Mouse (Mus musculus) CH12.LX (cell line): ENCODE results near the gene Adamts15. TPM values are rescaled to one million over a fixed set of nuclear protein-coding genes. Genes with fewer than 3 reads are reported as not detected.

ENCODE experiments used
- DNase-seq: peaks from one replicate; pipeline ENCODE4 v3.0.0-alpha.2; 2013; ENCODE audit errors: extremely low read depth
- H3K27ac ChIP-seq: 2 replicates; pipeline ENCODE4 v1.5.1; 2012; ENCODE audit warnings: low read depth, mild to moderate bottlenecking, control low read depth, moderate library complexity; ENCODE audit not compliant: insufficient read depth
- H3K27me3 ChIP-seq: replicated peaks from 2 replicates; pipeline ENCODE3; 2012; ENCODE audit warnings: inconsistent platforms
- H3K36me3 ChIP-seq, 2 experiments: replicated peaks in 1 of 2; 2 replicates each; pipeline versions ENCODE3 to v1.6.1; 2012; ENCODE audit warnings: inconsistent platforms in 1 of 2, low read length in 1 of 2, mild to moderate bottlenecking in 1 of 2, mixed read lengths in 1 of 2, moderate library complexity in 1 of 2; ENCODE audit not compliant: control insufficient read depth in 1 of 2, insufficient read depth in 1 of 2
- H3K4me1 ChIP-seq, 2 experiments: 2 replicates each; pipeline ENCODE4 v1.6.1; 2012; ENCODE audit warnings: inconsistent platforms in 1 of 2, moderate library complexity in 1 of 2; ENCODE audit not compliant: insufficient read depth in 2 of 2, control insufficient read depth in 1 of 2
- H3K4me2 ChIP-seq: 2 replicates; pipeline ENCODE4 v1.6.1; 2012; ENCODE audit warnings: low read depth, mild to moderate bottlenecking, control low read depth; ENCODE audit not compliant: poor library complexity, insufficient read depth, severe bottlenecking
- H3K4me3 ChIP-seq, 3 experiments: fragments of 150-350 bp in 1 of 3; sonication (generic) in 1 of 3; replicated peaks in 1 of 3; 2 replicates each; pipeline versions ENCODE3 to v1.5.1; 2011 to 2012; ENCODE audit warnings: low read depth in 2 of 3, low read length in 2 of 3, mild to moderate bottlenecking in 2 of 3, moderate library complexity in 2 of 3, control low read depth in 1 of 3, improper control_type of control experiment in 1 of 3, inconsistent platforms in 1 of 3, mixed read lengths in 1 of 3; ENCODE audit not compliant: poor library complexity in 1 of 3
- H3K79me2 ChIP-seq: replicated peaks from 2 replicates; pipeline ENCODE4 v1.6.1; 2012; ENCODE audit warnings: mild to moderate bottlenecking, moderate library complexity; ENCODE audit not compliant: control insufficient read depth, poor library complexity, insufficient read depth, severe bottlenecking; ENCODE audit errors: extremely low read depth
- H3K9ac ChIP-seq: 2 replicates; pipeline ENCODE4 v1.6.1; 2012; ENCODE audit warnings: low read depth, mild to moderate bottlenecking, control low read depth, moderate library complexity; ENCODE audit not compliant: insufficient read depth
- H3K9me3 ChIP-seq: replicated peaks from 2 replicates; pipeline ENCODE3; 2012; ENCODE audit warnings: low read length, inconsistent platforms, mixed read lengths
- BHLHE40 ChIP-seq: IDR thresholded peaks from 2 replicates; pipeline ENCODE4 v1.6.1; 2011; ENCODE audit warnings: mild to moderate bottlenecking, low read depth, low read length, improper control_type of control experiment
- ETS1 ChIP-seq: conservative IDR thresholded peaks from 2 replicates; pipeline ENCODE4 v1.6.1; 2012; ENCODE audit warnings: low read depth, mild to moderate bottlenecking, inconsistent platforms, low read length, improper control_type of control experiment, moderate library complexity
- GABPA ChIP-seq: IDR thresholded peaks from 2 replicates; pipeline ENCODE4 v1.6.1; 2012; ENCODE audit warnings: low read depth, low read length, improper control_type of control experiment, inconsistent platforms; ENCODE audit not compliant: insufficient replicate concordance
- KAT2A ChIP-seq: IDR thresholded peaks from 2 replicates; pipeline ENCODE4 v1.6.1; 2012; ENCODE audit warnings: low read length, improper control_type of control experiment, inconsistent platforms; ENCODE audit not compliant: insufficient replicate concordance
- MXI1 ChIP-seq: IDR thresholded peaks from 2 replicates; pipeline ENCODE4 v1.6.1; 2011; ENCODE audit warnings: mild to moderate bottlenecking, low read depth, low read length, improper control_type of control experiment
- NELFE ChIP-seq: IDR thresholded peaks from 2 replicates; pipeline ENCODE4 v1.6.1; 2011; ENCODE audit warnings: low read depth, low read length, improper control_type of control experiment
- PAX5 ChIP-seq: IDR thresholded peaks from 2 replicates; pipeline ENCODE4 v1.6.1; 2012; ENCODE audit warnings: low read length, inconsistent platforms, mixed read lengths
- RCOR1 ChIP-seq: conservative IDR thresholded peaks from 2 replicates; pipeline ENCODE4 v1.6.1; 2012; ENCODE audit warnings: low read depth, mild to moderate bottlenecking, inconsistent platforms, low read length, improper control_type of control experiment
- SIN3A ChIP-seq: IDR thresholded peaks from 2 replicates; pipeline ENCODE4 v1.6.1; 2012; ENCODE audit warnings: low read length, improper control_type of control experiment, inconsistent platforms
- SMC3 ChIP-seq: IDR thresholded peaks from 2 replicates; pipeline ENCODE4 v1.6.1; 2011; ENCODE audit warnings: low read depth, low read length, improper control_type of control experiment
- USF2 ChIP-seq: conservative IDR thresholded peaks from 2 replicates; pipeline ENCODE4 v1.6.1; 2011; ENCODE audit warnings: low read depth, low read length, improper control_type of control experiment
- ZNF384 ChIP-seq: IDR thresholded peaks from 2 replicates; pipeline ENCODE4 v1.6.1; 2012; ENCODE audit warnings: low read depth, low read length, improper control_type of control experiment, inconsistent platforms
- dilution Hi-C: fragments of 300-500 bp; cut with MboI; formaldehyde crosslinking; loops from 2 replicates; pipeline ENCODE4 v1.14.3; 2020; ENCODE audit warnings: low sequenced_read_pairs; ENCODE audit not compliant: extremely low pct_unique_long_range_greater_than_20kb, extremely low pct_ligation_motif_present
- in situ Hi-C: fragments of 300-500 bp; cut with MboI; formaldehyde crosslinking; loops from 3 replicates; pipeline ENCODE4 v1.14.3; 2019; ENCODE audit warnings: low sequenced_read_pairs, low pct_ligation_motif_present, low pct_unique_long_range_greater_than_20kb, mixed read lengths
- polyA plus RNA-seq: library from polyadenylated mRNA; unstranded; fragments of >175 nt; gene quantifications from 2 replicates; pipeline ENCODE4 v1.2.1, GENCODE M21; 2012; ENCODE audit warnings: low read depth; ENCODE audit not compliant: insufficient read length
- total RNA-seq, 2 experiments: library from RNA; depleted of rRNA; stranded (reverse); fragments of 300-350 nt in 1 of 2; fragments of >200 nt in 1 of 2; gene quantifications; 2 replicates each; pipeline ENCODE4 v1.2.3; 2012 to 2014

Adamts15 gene
- total and polyA plus RNA-seq, 3 experiments, result not detected

DNA sequence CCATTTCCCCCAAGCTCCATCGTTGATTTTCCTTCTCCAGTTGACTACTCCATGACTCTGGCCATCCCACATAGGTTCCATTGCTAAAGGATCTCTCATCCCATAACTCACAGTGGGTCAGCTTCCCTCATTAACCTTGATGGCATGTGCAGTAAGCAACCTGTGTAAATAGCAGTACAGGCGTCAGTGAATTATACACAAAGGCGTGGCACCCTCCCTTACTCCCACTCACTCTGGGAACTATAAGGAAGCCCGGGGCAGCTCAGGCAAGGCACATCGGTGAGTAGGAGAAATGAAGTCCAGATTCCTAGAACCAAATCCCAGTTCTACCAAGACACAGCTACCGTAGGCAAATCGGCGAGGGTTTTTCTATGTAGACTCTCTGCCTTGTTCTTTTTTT lies 72.8 kb downstream of the Adamts15 start:
- Histone ChIP-seq H3K4me3 (no peak overlapping the region), H3K27ac (no peak overlapping the region)

More for the DNA sequence above, 72.8 kb downstream of the Adamts15 start:
- dilution Hi-C loops (no loop called here), in situ Hi-C loops (no loop called here)
- H3K4me2 ChIP-seq, result no peak overlapping the region
- no peak for TF ChIP-seq SMC3
- no peak for TF ChIP-seq SIN3A
- TF ChIP-seq ETS1, result no peak
- no peak for TF ChIP-seq USF2
- no peak for TF ChIP-seq GABPA
- no peak for TF ChIP-seq BHLHE40
- no peak for TF ChIP-seq RCOR1
- TF ChIP-seq MXI1, result no peak
- no peak for TF ChIP-seq NELFE
- TF ChIP-seq PAX5, result no peak
- no peak for TF ChIP-seq KAT2A
- no peak for TF ChIP-seq ZNF384
- H3K36me3 ChIP-seq, result no peaks in the 10 kb centered on the region
- H3K27me3 ChIP-seq, result no peaks in the 10 kb centered on the region
- no peaks in the 10 kb centered on the region for H3K79me2 ChIP-seq
- DNase-seq, result no peak
- H3K9me3 ChIP-seq, result no peaks in the 10 kb centered on the region
- H3K4me1 ChIP-seq, result peaks cover 0 to 4% of the 10 kb centered on the region in 2 experiments; a peak in 2 of 4 replicates
- H3K9ac ChIP-seq, result no peak overlapping the region

Other genes with a start within 250 kb of the Adamts15 start
- not detected in 2 replicates for gene Adamts8, start 20.1 kb upstream of the Adamts15 start, total RNA-seq (2012; rRNA removed)
- not detected in 2 replicates for gene Adamts8, start 20.1 kb upstream of the Adamts15 start, total RNA-seq (2014; rRNA removed)
- gene Adamts8, start 20.1 kb upstream of the Adamts15 start, polyA plus RNA-seq, result not detected in 2 replicates
- 9.1 and 10.3 TPM in 2 replicates for gene Zbtb44, start 108.2 kb upstream of the Adamts15 start, total RNA-seq (2012; rRNA removed)
- 14.3 and 16.8 TPM in 2 replicates for gene Zbtb44, start 108.2 kb upstream of the Adamts15 start, total RNA-seq (2014; rRNA removed)
- 13.4 and 14.0 TPM in 2 replicates for gene Zbtb44, start 108.2 kb upstream of the Adamts15 start, polyA plus RNA-seq
- 8.9 and 10.9 TPM in 2 replicates for gene St14, start 209.4 kb upstream of the Adamts15 start, total RNA-seq (2012; rRNA removed)
- gene St14, start 209.4 kb upstream of the Adamts15 start, total RNA-seq (2014; rRNA removed), result 4.3 and 5.2 TPM in 2 replicates
- 8.6 and 9.6 TPM in 2 replicates for gene St14, start 209.4 kb upstream of the Adamts15 start, polyA plus RNA-seq